Mouse (Mus musculus) MEL (cell line): ENCODE measurements around the gene Exoc4. TPM values are rescaled to one million over a fixed set of nuclear protein-coding genes. Genes with fewer than 3 reads are reported as not detected.

Source experiments
- DNase-seq: peaks from one replicate; pipeline ENCODE4 v3.0.0; 2011; ENCODE audit warnings: low read depth, low spot score
- H3K27ac ChIP-seq: 2 replicates; pipeline ENCODE4 v1.5.1; 2012; ENCODE audit warnings: low read depth, mild to moderate bottlenecking, control low read depth, low read length, moderate library complexity; ENCODE audit not compliant: control insufficient read depth
- H3K27me3 ChIP-seq, 2 experiments: fragments of 150-350 bp in 1 of 2; sonication (generic) in 1 of 2; 2 replicates each; pipeline ENCODE4 v1.6.1; 2012; ENCODE audit warnings: low read length in 2 of 2, mild to moderate bottlenecking in 2 of 2, improper control_type of control experiment in 1 of 2, moderate library complexity in 1 of 2; ENCODE audit not compliant: insufficient read depth in 2 of 2, control insufficient read depth in 1 of 2
- H3K36me3 ChIP-seq, 2 experiments: 2 replicates each; pipeline ENCODE4 v1.6.1; 2012 to 2014; ENCODE audit warnings: low read length in 2 of 2, improper control_type of control experiment in 1 of 2, inconsistent platforms in 1 of 2, mild to moderate bottlenecking in 1 of 2; ENCODE audit not compliant: insufficient read depth in 2 of 2, control insufficient read depth in 1 of 2
- H3K4me1 ChIP-seq, 2 experiments: fragments of 150-350 bp in 1 of 2; sonication (generic) in 1 of 2; 2 replicates each; pipeline ENCODE4 v1.6.1; 2012; ENCODE audit warnings: low read length in 2 of 2, improper control_type of control experiment in 1 of 2, mild to moderate bottlenecking in 1 of 2; ENCODE audit not compliant: insufficient read depth in 2 of 2, control insufficient read depth in 1 of 2
- H3K4me3 ChIP-seq, 2 experiments: fragments of 150-350 bp in 1 of 2; sonication (generic) in 1 of 2; 2 replicates each; pipeline ENCODE4 v1.5.1; 2012; ENCODE audit warnings: low read depth in 2 of 2, low read length in 2 of 2, mild to moderate bottlenecking in 2 of 2, moderate library complexity in 2 of 2, control low read depth in 1 of 2, improper control_type of control experiment in 1 of 2; ENCODE audit not compliant: control insufficient read depth in 1 of 2, insufficient read depth in 1 of 2
- H3K79me2 ChIP-seq: 2 replicates; pipeline ENCODE4 v1.6.1; 2012; ENCODE audit warnings: mild to moderate bottlenecking, low read length, moderate library complexity; ENCODE audit not compliant: control insufficient read depth, poor library complexity, insufficient read depth
- H3K9ac ChIP-seq: 2 replicates; pipeline ENCODE4 v1.6.1; 2012; ENCODE audit warnings: low read depth, mild to moderate bottlenecking, control low read depth, low read length, moderate library complexity; ENCODE audit not compliant: control insufficient read depth, poor library complexity, severe bottlenecking
- H3K9me3 ChIP-seq: fragments of 150-350 bp; sonication (generic); replicated peaks from 2 replicates; pipeline ENCODE4 v1.6.1; 2012; ENCODE audit warnings: mild to moderate bottlenecking, low read length, improper control_type of control experiment, moderate library complexity; ENCODE audit not compliant: insufficient read depth
- CHD1 ChIP-seq: IDR thresholded peaks from 2 replicates; pipeline ENCODE4 v1.6.1; 2012; ENCODE audit warnings: low read depth, mild to moderate bottlenecking, inconsistent platforms, low read length, improper control_type of control experiment
- CTCF ChIP-seq, 3 experiments: IDR thresholded peaks in 2 of 3; conservative IDR thresholded peaks in 1 of 3; 2 replicates each; pipeline ENCODE4 v1.5.1; 2011 to 2012; ENCODE audit warnings: low read length in 3 of 3, low read depth in 2 of 3, mild to moderate bottlenecking in 2 of 3, improper control_type of control experiment in 1 of 3, inconsistent platforms in 1 of 3, mixed read lengths in 1 of 3, moderate library complexity in 1 of 3; ENCODE audit not compliant: control insufficient read depth in 1 of 3, insufficient read depth in 1 of 3, poor library complexity in 1 of 3, severe bottlenecking in 1 of 3
- ELF1 ChIP-seq: IDR thresholded peaks from 2 replicates; pipeline ENCODE4 v1.6.1; 2014; ENCODE audit warnings: low read depth, mild to moderate bottlenecking, inconsistent platforms, low read length, improper control_type of control experiment, moderate library complexity
- EP300 ChIP-seq, 2 experiments: IDR thresholded peaks; 2 replicates each; pipeline ENCODE4 v1.6.1; 2011; ENCODE audit warnings: improper control_type of control experiment in 2 of 2, low read length in 2 of 2, low read depth in 1 of 2, mild to moderate bottlenecking in 1 of 2
- ETS1 ChIP-seq: IDR thresholded peaks from 2 replicates; pipeline ENCODE4 v1.6.1; 2012; ENCODE audit warnings: low read depth, mild to moderate bottlenecking, inconsistent platforms, low read length, improper control_type of control experiment, moderate library complexity
- GATA1 ChIP-seq: IDR thresholded peaks from 2 replicates; pipeline ENCODE4 v1.6.1; 2011; ENCODE audit warnings: low read depth, low read length, improper control_type of control experiment
- HCFC1 ChIP-seq: IDR thresholded peaks from 2 replicates; pipeline ENCODE4 v1.6.1; 2012; ENCODE audit warnings: low read depth, mild to moderate bottlenecking, inconsistent platforms, low read length, improper control_type of control experiment, moderate library complexity
- JUND ChIP-seq: IDR thresholded peaks from 2 replicates; pipeline ENCODE4 v1.6.1; 2011; ENCODE audit warnings: low read depth, mild to moderate bottlenecking, improper control_type of control experiment, low read length
- MAFK ChIP-seq: IDR thresholded peaks from 2 replicates; pipeline ENCODE4 v1.6.1; 2011; ENCODE audit warnings: low read depth, mild to moderate bottlenecking, low read length, improper control_type of control experiment, borderline replicate concordance
- MXI1 ChIP-seq: IDR thresholded peaks from 2 replicates; pipeline ENCODE4 v1.6.1; 2011; ENCODE audit warnings: mild to moderate bottlenecking, low read depth, low read length, improper control_type of control experiment
- NELFE ChIP-seq: IDR thresholded peaks from 2 replicates; pipeline ENCODE4 v1.6.1; 2011; ENCODE audit warnings: low read depth, low read length, improper control_type of control experiment
- RCOR1 ChIP-seq: IDR thresholded peaks from 2 replicates; pipeline ENCODE4 v1.6.1; 2012; ENCODE audit warnings: low read depth, mild to moderate bottlenecking, inconsistent platforms, low read length, improper control_type of control experiment
- TBP ChIP-seq: IDR thresholded peaks from 2 replicates; pipeline ENCODE4 v1.8.0; 2011; ENCODE audit warnings: low read depth, low read length, improper control_type of control experiment
- TCF12 ChIP-seq: IDR thresholded peaks from 2 replicates; pipeline ENCODE4 v1.6.1; 2014; ENCODE audit warnings: low read depth, mild to moderate bottlenecking, inconsistent platforms, low read length, improper control_type of control experiment, moderate library complexity
- UBTF ChIP-seq: IDR thresholded peaks from 2 replicates; pipeline ENCODE4 v1.6.1; 2012; ENCODE audit warnings: low read depth, mild to moderate bottlenecking, inconsistent platforms, low read length, improper control_type of control experiment, moderate library complexity, borderline replicate concordance; ENCODE audit not compliant: insufficient read depth
- USF1 ChIP-seq: IDR thresholded peaks from 2 replicates; pipeline ENCODE4 v1.6.1; 2014; ENCODE audit warnings: low read depth, mild to moderate bottlenecking, inconsistent platforms, low read length, improper control_type of control experiment, moderate library complexity
- ZKSCAN1 ChIP-seq: IDR thresholded peaks from 2 replicates; pipeline ENCODE4 v1.6.1; 2012; ENCODE audit warnings: low read depth, mild to moderate bottlenecking, inconsistent platforms, low read length, improper control_type of control experiment, moderate library complexity
- ZNF384 ChIP-seq: IDR thresholded peaks from 2 replicates; pipeline ENCODE4 v1.6.1; 2012; ENCODE audit warnings: low read depth, mild to moderate bottlenecking, inconsistent platforms, low read length, improper control_type of control experiment
- polyA plus RNA-seq, 2 experiments: library from polyadenylated mRNA; stranded (reverse) in 1 of 2; unstranded in 1 of 2; fragments of >175 nt in 1 of 2; fragments of >200 nt in 1 of 2; gene quantifications; 2 replicates each; pipeline versions ENCODE4 v1.2.1 to v1.2.4; 2012; ENCODE audit warnings: low replicate concordance in 2 of 2, low read depth in 1 of 2; ENCODE audit not compliant: insufficient read length in 2 of 2, insufficient read depth in 1 of 2, missing spikeins in 1 of 2
- total RNA-seq: library from RNA; depleted of rRNA; stranded (reverse); fragments of 300-350 nt; gene quantifications from 2 replicates; pipeline ENCODE4 v1.2.3, GENCODE M21; 2012

The Exoc4 gene
- total and polyA plus RNA-seq, 3 experiments, result 16.4 to 22.6 TPM; not detected in 1

DNA sequence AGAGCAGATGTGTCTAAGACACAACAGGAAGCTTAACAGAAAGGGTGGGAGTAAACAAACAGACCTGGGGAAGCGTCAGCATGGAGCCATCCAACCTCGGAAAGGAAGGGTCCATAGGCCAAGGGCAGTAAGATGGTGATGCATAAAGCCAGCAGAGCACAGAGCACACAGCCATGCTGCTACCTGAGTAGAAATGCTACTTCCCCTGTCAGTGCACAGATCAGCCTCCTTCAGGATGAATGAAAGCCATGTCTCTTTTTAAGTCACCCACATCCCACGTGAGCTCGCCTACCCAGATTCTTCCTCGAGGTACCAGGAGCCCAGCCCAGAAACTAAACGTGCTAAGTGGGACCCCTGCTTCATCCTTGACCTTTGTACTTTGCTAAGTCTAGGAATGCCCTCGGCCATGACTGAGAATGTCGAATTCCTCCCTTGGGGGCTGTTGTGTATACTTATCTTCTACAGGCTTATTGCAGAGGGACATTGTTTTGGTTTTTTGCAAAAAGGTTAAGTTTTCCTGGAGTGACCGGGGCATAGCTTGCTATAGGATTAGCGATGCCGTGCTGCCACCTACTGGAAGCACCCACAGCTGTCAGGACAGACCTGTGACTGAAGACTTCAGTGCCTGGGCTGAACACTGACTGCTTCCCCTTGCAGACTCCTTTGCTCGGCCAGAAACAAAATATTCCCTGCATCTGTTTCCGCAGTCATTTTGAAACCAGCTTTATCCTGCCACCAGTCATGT lies 680.6 kb downstream of the Exoc4 start (continued):
- TF ChIP-seq RCOR1 (no peak), HCFC1 (no peak), TBP (no peak), MAFK (no peak), CHD1 (no peak), USF1 (no peak), ZNF384 (peak; percentile 47; the same call in 1 of the 2 replicates), ELF1 (0 out of 2 replicates have a peak, but pooled peaks have one; percentile 34), TCF12 (no peak), UBTF (no peak), NELFE (no peak), ZKSCAN1 (no peak), EP300 (IDR thresholded peaks at IDR 0.05; ENCODE audit: low read depth in 1 of 2, low read length in 2 of 2) (0 out of 4 replicates have a peak, but pooled peaks of 1 of the 2 experiments have one; percentile 13), GATA1 (no peak), JUND (no peak), ETS1 (no peak), CTCF (IDR thresholded peaks at IDR 0.05 in 2 of 3, conservative IDR thresholded peaks at IDR 0.05 in 1 of 3; ENCODE audit: control insufficient read depth in 1 of 3, insufficient read depth in 1 of 3, low read depth in 2 of 3, low read length in 3 of 3, poor library complexity in 1 of 3, severe bottlenecking in 1 of 3) (peak; percentile 77 to 93 (median 90))

- no peak overlapping the region for H3K4me3 ChIP-seq
- DNase-seq, result no peak
Measured at GRCm38 (mm10) chr6:33930087-33930945, 681.4 kb downstream of the Exoc4 start.

More at GRCm38 (mm10) chr6:33930087-33930945, 681.4 kb downstream of the Exoc4 start:
- Histone ChIP-seq H3K4me1 (peaks cover 0 to 3% of the 10 kb centered on the region in 2 experiments; a peak in 1 of 4 replicates), H3K9me3 (no peaks in the 10 kb centered on the region), H3K79me2 (no peaks in the 10 kb centered on the region), H3K27ac (no peak overlapping the region), H3K9ac (no peak overlapping the region), H3K27me3 (no peaks in the 10 kb centered on the region), H3K36me3 (no peaks in the 10 kb centered on the region)
- TF ChIP-seq MXI1 (0 out of 2 replicates have a peak, but pooled peaks have one; percentile 17), ZKSCAN1 (no peak)
